Mouse (Mus musculus): Measurements from ENCODE around the gene Gstm2.

DNA sequence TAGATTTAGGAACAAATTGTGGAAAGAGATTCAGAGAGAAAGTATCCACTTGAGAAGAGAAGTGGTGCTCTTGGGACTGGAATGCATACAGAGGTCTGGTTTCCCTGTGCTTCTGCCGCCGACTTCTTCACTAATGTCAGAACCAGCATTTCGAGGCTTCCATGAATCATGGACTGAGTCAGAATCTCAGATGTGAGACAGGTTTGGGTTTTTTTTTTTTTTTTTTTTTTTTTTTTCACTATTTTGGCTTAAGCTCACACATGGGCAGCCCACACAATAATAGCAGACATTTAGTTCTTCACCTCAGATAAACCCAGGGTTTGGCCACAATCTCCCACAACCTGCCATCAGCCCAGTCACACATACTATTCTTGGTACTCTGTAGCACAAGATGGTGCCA lies 51.0 kb downstream of the Gstm2 start:
- no peak for TF ChIP-seq CTCF (IDR thresholded peaks at IDR 0.05)
- no peak for TF ChIP-seq POLR2A (IDR thresholded peaks at IDR 0.05; ENCODE audit: insufficient read depth, low read depth, low read length)
- no peak for TF ChIP-seq EP300 (IDR thresholded peaks at IDR 0.05; ENCODE audit: insufficient read depth, low read depth, low read length)

All from heart, adult 2 months (tissue).